Mouse (Mus musculus) heart, embryonic 12.5 days (tissue): ENCODE data around the gene Olfr1054. TPM values are rescaled to one million over a fixed set of nuclear protein-coding genes. Genes with fewer than 3 reads are reported as not detected.
"Not testable (repeated sequence)": the region's sequence is repeated elsewhere in the genome, so short reads cannot be mapped to it uniquely, and the experiment has no call there.

Experiments
- ATAC-seq: fragments of 200-750 bp; cut with Nextera tagmentation; 2 replicates; pipeline ENCODE4 v1.8.0; 2017; ENCODE audit warnings: moderate TSS enrichment, moderate library complexity; ENCODE audit not compliant: insufficient number of reproducible peaks, low FRiP score
- H3K27ac ChIP-seq: fragments of 300-500 bp; sonication (generic); 2 replicates; pipeline ENCODE4 v1.5.1; 2016; ENCODE audit warnings: mild to moderate bottlenecking, moderate library complexity; ENCODE audit not compliant: poor library complexity, severe bottlenecking
- H3K27me3 ChIP-seq: fragments of 300-500 bp; sonication (generic); replicated peaks from 2 replicates; pipeline ENCODE4 v1.6.1; 2016; ENCODE audit warnings: mild to moderate bottlenecking, moderate library complexity
- H3K36me3 ChIP-seq: fragments of 300-500 bp; sonication (generic); 2 replicates; pipeline ENCODE4 v1.6.1; 2016; ENCODE audit warnings: mild to moderate bottlenecking, moderate library complexity
- H3K4me1 ChIP-seq: fragments of 300-500 bp; sonication (generic); replicated peaks from 2 replicates; pipeline ENCODE4 v1.6.1; 2016; ENCODE audit warnings: mild to moderate bottlenecking
- H3K4me2 ChIP-seq: fragments of 300-500 bp; sonication (generic); 2 replicates; pipeline ENCODE4 v1.6.1; 2016; ENCODE audit warnings: mild to moderate bottlenecking, moderate library complexity
- H3K4me3 ChIP-seq: fragments of 300-500 bp; sonication (generic); 2 replicates; pipeline ENCODE4 v1.5.1; 2016; ENCODE audit warnings: mild to moderate bottlenecking
- H3K9ac ChIP-seq: fragments of 300-500 bp; sonication (generic); 2 replicates; pipeline ENCODE4 v1.6.1; 2016; ENCODE audit warnings: mild to moderate bottlenecking, moderate library complexity
- H3K9me3 ChIP-seq: fragments of 300-500 bp; sonication (generic); replicated peaks from 2 replicates; pipeline ENCODE4 v1.6.1; 2016; ENCODE audit warnings: mild to moderate bottlenecking, moderate library complexity
- WGBS: fragments of 180-500 bp; shearing (Covaris S2); methylation state at CpG from one replicate; pipeline ENCODE4 v1.1.7; 2016; 5-methylcytosine and 5-hydroxymethylcytosine counted together
- polyA plus RNA-seq: library from polyadenylated mRNA; unstranded; fragments of >200 nt; fragmentation: Nextera tagmentation; extraction: Ambion mirVana; gene quantifications from 2 replicates; pipeline ENCODE4 v1.2.1, GENCODE M21; 2016

The Olfr1054 gene
- polyA plus RNA-seq, result not detected in 2 replicates

GRCm38 (mm10) chr2:86335333-86335732 is at the start of gene Olfr1054:
TSS of gene Olfr1054 (minus strand) at chr2:86335433.
- Histone ChIP-seq H3K27me3 (no peaks in the 10 kb centered on the region), H3K27ac (no peak within 1 kb of the TSS), H3K4me2 (no peak within 1 kb of the TSS), H3K36me3 (no peaks in the 10 kb centered on the region), H3K9me3 (no peaks in the 10 kb centered on the region), H3K4me3 (no peak within 1 kb of the TSS), H3K9ac (no peak within 1 kb of the TSS), H3K4me1 (no peaks in the 10 kb centered on the region)
- WGBS, result 82% methylated on average over 3 of the region's 3 CpGs
- ATAC-seq, result no peak

- H3K27me3 ChIP-seq, result no peaks in the 10 kb centered on the region
- H3K36me3 ChIP-seq, result no peaks in the 10 kb centered on the region
- no peaks in the 10 kb centered on the region for H3K4me1 ChIP-seq
- ATAC-seq, result no peak
- no peak within 1 kb of the TSS for H3K9ac ChIP-seq
- H3K4me2 ChIP-seq, result no peak within 1 kb of the TSS
- H3K27ac ChIP-seq, result no peak within 1 kb of the TSS
- no peak within 1 kb of the TSS for H3K4me3 ChIP-seq
- H3K9me3 ChIP-seq, result no peaks in the 10 kb centered on the region
These were observed 43.1 kb upstream of the Olfr1054 start, which contains the start of gene Olfr1057 for GRCm38 (mm10) chr2:86378293-86378692. TSS of gene Olfr1057 (minus strand) at chr2:86378393.

- H3K9me3 ChIP-seq, H3K4me3 ChIP-seq, H3K9ac ChIP-seq, ATAC-seq, H3K27me3 ChIP-seq, H3K27ac ChIP-seq, H3K4me1 ChIP-seq, H3K36me3 ChIP-seq, H3K4me2 ChIP-seq: not testable (repeated sequence)
- 80% methylated on average over 1 of the region's 6 CpGs for WGBS
These were observed 31.1 kb upstream of the Olfr1054 start for GRCm38 (mm10) chr2:86366342-86366741.

DNA sequence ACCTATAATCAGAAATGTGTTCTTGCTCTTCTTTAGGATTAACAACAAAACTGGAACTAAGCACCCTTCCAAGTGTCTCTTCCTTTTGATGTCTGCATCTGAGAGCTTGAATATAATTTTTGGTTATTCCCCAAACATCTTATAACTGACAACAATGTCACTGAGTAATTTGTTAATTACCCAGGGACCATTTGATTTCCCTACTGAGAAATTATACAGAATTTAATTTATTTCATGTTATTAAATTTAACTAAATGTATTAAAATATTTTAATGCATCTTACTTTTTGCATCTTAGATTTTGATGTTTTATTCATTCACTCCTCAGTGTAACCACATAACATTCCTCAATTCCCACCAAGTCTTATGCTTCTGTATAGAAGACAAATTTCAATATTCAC is 27.1 kb upstream of the Olfr1054 start, which contains the start of gene Olfr1056:
Olfr1056 (minus strand) TSS at position 101 of the 400 bp plus-strand sequence.
- Histone ChIP-seq H3K36me3 (no peaks in the 10 kb centered on the region), H3K4me1 (no peaks in the 10 kb centered on the region), H3K27me3 (no peaks in the 10 kb centered on the region), H3K27ac (no peak within 1 kb of the TSS), H3K9ac (no peak within 1 kb of the TSS), H3K9me3 (no peaks in the 10 kb centered on the region), H3K4me3 (no peak within 1 kb of the TSS), H3K4me2 (no peak within 1 kb of the TSS)
- ATAC-seq, result no peak

- not testable (repeated sequence) for H3K27ac ChIP-seq, H3K4me3 ChIP-seq, H3K36me3 ChIP-seq, H3K4me2 ChIP-seq, H3K9ac ChIP-seq, H3K4me1 ChIP-seq, H3K9me3 ChIP-seq, H3K27me3 ChIP-seq, ATAC-seq
- WGBS, result 93% methylated on average over 1 of the region's 1 CpGs
These were observed 16.5 kb upstream of the Olfr1054 start for GRCm38 (mm10) chr2:86351751-86352150.

DNA sequence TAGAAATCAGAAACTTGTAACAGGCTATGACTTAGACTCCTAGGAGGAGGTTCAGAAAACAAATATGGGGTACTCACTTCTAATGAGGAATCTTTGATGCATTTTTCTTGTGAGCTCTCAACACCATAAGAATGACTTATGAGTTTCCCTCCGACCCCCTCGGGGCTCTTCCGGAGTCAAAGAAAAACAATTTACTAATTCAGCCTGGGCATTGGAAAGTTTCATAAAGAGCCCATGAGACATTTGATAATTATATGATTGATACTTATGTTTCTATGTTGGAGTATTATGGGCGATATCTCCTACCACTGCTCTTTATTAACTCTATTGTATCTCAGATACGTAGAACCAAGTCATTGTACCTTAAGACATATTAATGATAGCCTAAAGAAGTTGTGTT is 15.0 kb upstream of the Olfr1054 start, which contains the start of gene Olfr1055:
Olfr1055 (minus strand) TSS at position 101 of the 400 bp plus-strand sequence.
- 88% methylated on average over 5 of the region's 5 CpGs for WGBS
- ATAC-seq, result no peak
- H3K4me1 ChIP-seq, result no peaks in the 10 kb centered on the region
- no peak within 1 kb of the TSS for H3K9ac ChIP-seq
- H3K27me3 ChIP-seq, result no peaks in the 10 kb centered on the region
- no peaks in the 10 kb centered on the region for H3K36me3 ChIP-seq
- H3K9me3 ChIP-seq, result no peaks in the 10 kb centered on the region
- no peak within 1 kb of the TSS for H3K27ac ChIP-seq
- no peak within 1 kb of the TSS for H3K4me2 ChIP-seq
- no peak within 1 kb of the TSS for H3K4me3 ChIP-seq

DNA sequence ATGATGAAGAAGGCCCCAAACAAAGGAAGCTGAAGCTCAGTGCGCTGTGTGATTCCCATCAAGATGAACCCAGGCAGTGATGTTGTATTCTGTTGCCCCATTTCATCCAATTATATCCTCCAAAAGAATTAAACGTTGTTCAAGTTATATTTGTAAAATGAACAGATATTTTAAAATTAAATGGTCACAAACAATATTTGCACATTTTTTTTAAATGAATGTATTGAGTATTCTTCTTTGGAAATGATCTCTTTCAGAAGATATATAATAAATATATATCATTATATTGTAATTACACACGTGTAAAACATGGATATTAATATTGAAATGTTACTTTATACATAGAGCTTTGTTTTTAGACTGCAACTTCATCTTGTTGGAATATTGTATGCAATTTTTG is 20.0 kb downstream of the Olfr1054 start, which contains the start of gene Olfr1053:
Olfr1053 (minus strand) TSS at position 101 of the 400 bp plus-strand sequence.
- H3K9me3 ChIP-seq, result no peaks in the 10 kb centered on the region
- H3K4me1 ChIP-seq, result no peaks in the 10 kb centered on the region
- no peak within 1 kb of the TSS for H3K4me3 ChIP-seq
- 54% methylated on average over 3 of the region's 3 CpGs for WGBS
- H3K27ac ChIP-seq, result no peak within 1 kb of the TSS
- H3K4me2 ChIP-seq, result no peak within 1 kb of the TSS
- H3K36me3 ChIP-seq, result no peaks in the 10 kb centered on the region
- no peaks in the 10 kb centered on the region for H3K27me3 ChIP-seq
- no peak for ATAC-seq
- H3K9ac ChIP-seq, result no peak within 1 kb of the TSS

- no peak within 1 kb of the TSS for H3K4me3 ChIP-seq
- H3K4me2 ChIP-seq, result no peak within 1 kb of the TSS
- no peak within 1 kb of the TSS for H3K27ac ChIP-seq
- H3K36me3 ChIP-seq, result no peaks in the 10 kb centered on the region
- no peak within 1 kb of the TSS for H3K9ac ChIP-seq
- no peak for ATAC-seq
- peaks cover 2% of the 10 kb centered on the region; the same call in 1 of the 2 replicates for H3K9me3 ChIP-seq
- no peaks in the 10 kb centered on the region for H3K27me3 ChIP-seq
- no peaks in the 10 kb centered on the region for H3K4me1 ChIP-seq
These were observed 43.1 kb downstream of the Olfr1054 start, which contains the start of gene Olfr1052 for GRCm38 (mm10) chr2:86292155-86292554. TSS of gene Olfr1052 (plus strand) at chr2:86292455.

Other genes starting within 250 kb of the Olfr1054 start
- gene Olfr1037, start 248.0 kb downstream of the Olfr1054 start, polyA plus RNA-seq, result not detected in 2 replicates
- not detected in 2 replicates for gene Olfr1039, start 199.5 kb downstream of the Olfr1054 start, polyA plus RNA-seq
- not detected in 2 replicates for gene Olfr1040, start 188.7 kb downstream of the Olfr1054 start, polyA plus RNA-seq
- not detected in 2 replicates for gene Olfr1042, start 173.6 kb downstream of the Olfr1054 start, polyA plus RNA-seq
- not detected in 2 replicates for gene Olfr1043, start 167.9 kb downstream of the Olfr1054 start, polyA plus RNA-seq
- gene Olfr1044, start 157.6 kb downstream of the Olfr1054 start, polyA plus RNA-seq, result not detected in 2 replicates
- not detected in 2 replicates for gene Olfr52, start 149.8 kb downstream of the Olfr1054 start, polyA plus RNA-seq
- not detected in 2 replicates for gene Olfr1045, start 132.4 kb downstream of the Olfr1054 start, polyA plus RNA-seq
- gene Olfr1046, start 116.1 kb downstream of the Olfr1054 start, polyA plus RNA-seq, result not detected in 2 replicates
- gene Olfr1047, start 104.0 kb downstream of the Olfr1054 start, polyA plus RNA-seq, result not detected in 2 replicates
- gene Olfr1048, start 95.1 kb downstream of the Olfr1054 start, polyA plus RNA-seq, result not detected in 2 replicates
- not detected in 2 replicates for gene Olfr1049, start 77.1 kb downstream of the Olfr1054 start, polyA plus RNA-seq
- not detected in 2 replicates for gene Olfr1051, start 56.3 kb downstream of the Olfr1054 start, polyA plus RNA-seq
- not detected in 2 replicates for gene Olfr1052, start 43.0 kb downstream of the Olfr1054 start, polyA plus RNA-seq
- not detected in 2 replicates for gene Olfr1053, start 20.1 kb downstream of the Olfr1054 start, polyA plus RNA-seq
- not detected in 2 replicates for gene Olfr1055, start 14.9 kb upstream of the Olfr1054 start, polyA plus RNA-seq
- not detected in 2 replicates for gene Olfr1056, start 27.0 kb upstream of the Olfr1054 start, polyA plus RNA-seq
- gene Olfr1057, start 43.0 kb upstream of the Olfr1054 start, polyA plus RNA-seq, result not detected in 2 replicates
- gene Olfr1058, start 53.1 kb upstream of the Olfr1054 start, polyA plus RNA-seq, result not detected in 2 replicates
- gene Olfr1061, start 78.6 kb upstream of the Olfr1054 start, polyA plus RNA-seq, result not detected in 2 replicates
- gene Olfr1062, start 91.3 kb upstream of the Olfr1054 start, polyA plus RNA-seq, result not detected in 2 replicates
- gene Olfr1065, start 115.2 kb upstream of the Olfr1054 start, polyA plus RNA-seq, result not detected in 2 replicates
- gene Olfr1066, start 120.8 kb upstream of the Olfr1054 start, polyA plus RNA-seq, result not detected in 2 replicates
- gene Olfr228, start 152.0 kb upstream of the Olfr1054 start, polyA plus RNA-seq, result not detected in 2 replicates
- gene Olfr1076, start 173.0 kb upstream of the Olfr1054 start, polyA plus RNA-seq, result not detected in 2 replicates
- gene Olfr1079, start 207.0 kb upstream of the Olfr1054 start, polyA plus RNA-seq, result not detected in 2 replicates
- not detected in 2 replicates for gene Olfr1080, start 222.8 kb upstream of the Olfr1054 start, polyA plus RNA-seq